Mouse (Mus musculus) cortical plate, adult 2 months (tissue): ENCODE results near the gene Ubl7.

ENCODE experiments used
- CTCF ChIP-seq: fragments of 200-500 bp; IDR thresholded peaks from 2 replicates; pipeline ENCODE4 v1.5.1; 2011; ENCODE audit warnings: mild to moderate bottlenecking, control low read depth, low read length; ENCODE audit not compliant: insufficient read depth; ENCODE audit errors: extremely low read depth
- POLR2A ChIP-seq: fragments of 200-500 bp; IDR thresholded peaks from 2 replicates; pipeline ENCODE4 v1.6.1; 2011; ENCODE audit warnings: mild to moderate bottlenecking, low read length, control low read depth; ENCODE audit not compliant: insufficient read depth; ENCODE audit errors: extremely low read depth

DNA sequence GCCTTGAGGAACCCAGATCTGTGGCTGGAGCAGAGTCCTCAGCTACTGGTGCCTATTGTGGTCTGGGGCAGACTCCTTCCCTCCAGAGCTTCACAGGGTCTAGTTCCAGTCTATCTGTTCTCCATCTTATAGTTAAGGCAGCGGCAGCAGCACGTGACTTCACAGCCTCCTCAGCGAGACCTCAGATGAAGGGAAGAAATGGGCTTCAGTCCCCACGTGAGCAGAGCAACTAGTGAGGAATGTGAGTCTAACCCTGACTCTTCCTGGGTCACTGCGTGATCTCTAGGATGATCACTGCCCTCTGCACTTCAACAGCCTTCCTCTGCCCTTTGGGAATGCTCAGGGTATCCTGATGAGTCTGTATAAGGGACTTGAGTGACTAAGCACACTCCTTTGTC lies 53.2 kb downstream of the Ubl7 start:
- TF ChIP-seq POLR2A (no peak), CTCF (no peak)
